Mouse (Mus musculus) myocyte (in vitro differentiated cells): ENCODE results near the gene Ikzf1.

Experiments
- CEBPB ChIP-seq: IDR thresholded peaks from 2 replicates; pipeline ENCODE4 v1.6.1; 2011; ENCODE audit warnings: mild to moderate bottlenecking, moderate library complexity; ENCODE audit not compliant: poor library complexity, insufficient read depth, severe bottlenecking
- E2F4 ChIP-seq: IDR thresholded peaks from one replicate; pipeline ENCODE4 v1.6.1; 2011; ENCODE audit warnings: mild to moderate bottlenecking, control low read depth, moderate library complexity; ENCODE audit not compliant: insufficient read depth
- MAX ChIP-seq: IDR thresholded peaks from one replicate; pipeline ENCODE4 v1.6.1; 2011; ENCODE audit warnings: low read depth, mild to moderate bottlenecking, control low read depth
- MYOD1 ChIP-seq, 3 experiments: IDR thresholded peaks; one replicate each; pipeline ENCODE4 v1.6.1; 2011; ENCODE audit warnings: control low read depth in 2 of 3, low read depth in 2 of 3, mild to moderate bottlenecking in 2 of 3, moderate library complexity in 1 of 3; ENCODE audit not compliant: insufficient read length in 2 of 3, control insufficient read depth in 1 of 3
- MYOG ChIP-seq, 3 experiments: IDR thresholded peaks; one replicate each; pipeline ENCODE4 v1.6.1; 2011; ENCODE audit warnings: control low read depth in 2 of 3, low read depth in 2 of 3, mild to moderate bottlenecking in 2 of 3; ENCODE audit not compliant: insufficient read length in 2 of 3, control insufficient read depth in 1 of 3, insufficient read depth in 1 of 3
- POLR2A ChIP-seq: IDR thresholded peaks from one replicate; pipeline ENCODE4 v1.6.1; 2011; ENCODE audit warnings: low read depth, mild to moderate bottlenecking, control low read depth, moderate library complexity; ENCODE audit not compliant: insufficient read length
- POLR2AphosphoS2 ChIP-seq: IDR thresholded peaks from one replicate; pipeline ENCODE4 v1.6.1; 2011; ENCODE audit warnings: low read depth, control low read depth; ENCODE audit not compliant: insufficient read length
- TCF12 ChIP-seq: IDR thresholded peaks from one replicate; pipeline ENCODE4 v1.6.1; 2011; ENCODE audit warnings: mild to moderate bottlenecking, control low read depth; ENCODE audit not compliant: poor library complexity, insufficient read depth, severe bottlenecking
- TCF3 ChIP-seq: IDR thresholded peaks from one replicate; pipeline ENCODE4 v1.6.1; 2011; ENCODE audit warnings: low read depth, control low read depth; ENCODE audit not compliant: insufficient read length
- USF1 ChIP-seq: IDR thresholded peaks from one replicate; pipeline ENCODE4 v1.6.1; 2011; ENCODE audit warnings: low read depth, mild to moderate bottlenecking, control low read depth, moderate library complexity

DNA sequence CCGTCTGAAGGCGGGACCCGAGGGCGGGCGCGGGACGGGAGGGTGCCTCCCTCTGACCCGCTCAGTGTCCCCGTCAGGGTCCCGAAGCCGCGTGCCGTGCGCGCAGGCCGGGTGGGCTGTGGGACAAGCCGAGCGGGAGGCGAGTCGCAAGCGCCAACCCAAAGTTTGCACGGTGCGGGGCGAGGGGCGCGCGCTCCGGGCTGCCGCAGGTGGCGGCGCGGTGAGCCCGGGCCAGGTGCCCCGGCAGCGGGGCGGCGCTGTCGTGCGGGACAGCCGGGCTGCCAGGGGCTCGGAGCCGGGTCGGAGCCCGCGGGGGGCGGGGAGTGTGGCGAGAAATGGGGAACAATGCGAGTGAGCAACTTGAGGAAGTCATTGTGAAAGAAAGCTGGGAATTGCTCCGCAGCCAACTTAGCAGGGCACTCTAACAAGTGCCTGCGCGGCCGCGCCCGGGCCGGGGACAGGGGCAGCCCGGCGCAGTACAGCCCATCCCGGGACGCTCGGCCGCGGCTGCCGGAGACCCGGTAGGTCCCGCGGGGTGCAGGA, 1.1 kb downstream of the Ikzf1 start:
- no peak for TF ChIP-seq USF1
- no peak for TF ChIP-seq POLR2A
- TF ChIP-seq TCF12: no peak
- no peak for TF ChIP-seq MYOG (IDR thresholded peaks at IDR 0.05; ENCODE audit: control insufficient read depth in 1 of 3, insufficient read depth in 1 of 3, insufficient read length in 2 of 3, low read depth in 2 of 3)
- no peak for TF ChIP-seq E2F4
- no peak for TF ChIP-seq MAX
- TF ChIP-seq POLR2AphosphoS2: no peak
- TF ChIP-seq CEBPB: no peak
- TF ChIP-seq MYOD1 (IDR thresholded peaks at IDR 0.05; ENCODE audit: control insufficient read depth in 1 of 3, insufficient read length in 2 of 3, low read depth in 2 of 3): no peak
- TF ChIP-seq TCF3: no peak
